Mouse (Mus musculus): ENCODE data around the gene Gm44805. TPM values are rescaled to one million over a fixed set of nuclear protein-coding genes. Genes with fewer than 3 reads are reported as not detected.

The Gm44805 gene
- polyA plus RNA-seq, 1 experiment from 2014 or later, result not detected

- Histone ChIP-seq H3K9me3 (ENCODE audit: control insufficient read depth, low read length) (no peaks in the 10 kb centered on the region), H3K27ac (replicated peaks; ENCODE audit: low read depth, low read length) (no peak overlapping the region), H3K9ac (ENCODE audit: low read depth, low read length) (no peak overlapping the region), H3K4me3 (ENCODE audit: low read depth, low read length) (no peak overlapping the region), H3K4me1 (ENCODE audit: control insufficient read depth, insufficient read depth, low read length) (peaks cover 4% of the 10 kb centered on the region; the same call in 1 of the 2 replicates), H3K36me3 (ENCODE audit: control insufficient read depth, insufficient read depth, low read length) (peaks cover 71% of the 10 kb centered on the region), H3K27me3 (replicated peaks; ENCODE audit: control insufficient read depth, insufficient read depth, low read length) (no peaks in the 10 kb centered on the region), H3K4me2 (ENCODE audit: low read depth, low read length) (no peak overlapping the region)
- 95% methylated on average over 15 of the region's 15 CpGs for WGBS
- ATAC-seq (ENCODE audit: low read depth) (no peak), DNase-seq (ENCODE audit: low spot score) (no peak)
Measured at GRCm38 (mm10) chr7:19633855-19634254, 47.4 kb downstream of the Gm44805 start.

DNA sequence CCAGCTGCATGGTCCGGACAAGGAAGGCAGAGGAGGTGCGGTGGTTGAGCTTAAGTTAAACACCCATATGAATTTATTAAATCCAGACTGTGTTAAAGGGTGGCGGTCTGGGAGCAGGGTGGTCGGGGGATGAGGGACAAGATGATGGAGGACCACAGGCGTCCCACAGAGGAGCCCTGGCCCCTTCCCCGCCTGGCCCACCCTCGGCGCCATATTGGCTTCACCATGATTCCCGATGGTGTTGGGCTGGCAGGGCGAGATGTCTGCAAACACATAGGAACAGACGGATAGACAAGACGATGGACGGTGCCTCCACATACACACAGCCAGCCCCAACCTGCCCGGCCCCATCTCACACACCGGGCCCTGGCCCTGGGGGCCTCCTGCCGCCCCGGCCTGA is 48.0 kb downstream of the Gm44805 start:
- no peak for DNase-seq (ENCODE audit: low spot score)
- H3K4me2 ChIP-seq (ENCODE audit: low read depth, low read length), result no peak overlapping the region
- no peak overlapping the region for H3K9ac ChIP-seq (ENCODE audit: low read depth, low read length)
- no peak overlapping the region for H3K27ac ChIP-seq (replicated peaks; ENCODE audit: low read depth, low read length)
- WGBS, result 83% methylated on average over 12 of the region's 17 CpGs
- ATAC-seq (ENCODE audit: low read depth), result no peak
- H3K36me3 ChIP-seq (ENCODE audit: control insufficient read depth, insufficient read depth, low read length), result peaks cover 64% of the 10 kb centered on the region
- H3K9me3 ChIP-seq (ENCODE audit: control insufficient read depth, low read length), result no peaks in the 10 kb centered on the region
- no peak overlapping the region for H3K4me3 ChIP-seq (ENCODE audit: low read depth, low read length)
- no peaks in the 10 kb centered on the region for H3K27me3 ChIP-seq (replicated peaks; ENCODE audit: control insufficient read depth, insufficient read depth, low read length)
- peaks cover 4% of the 10 kb centered on the region; the same call in 1 of the 2 replicates for H3K4me1 ChIP-seq (ENCODE audit: control insufficient read depth, insufficient read depth, low read length)

DNA sequence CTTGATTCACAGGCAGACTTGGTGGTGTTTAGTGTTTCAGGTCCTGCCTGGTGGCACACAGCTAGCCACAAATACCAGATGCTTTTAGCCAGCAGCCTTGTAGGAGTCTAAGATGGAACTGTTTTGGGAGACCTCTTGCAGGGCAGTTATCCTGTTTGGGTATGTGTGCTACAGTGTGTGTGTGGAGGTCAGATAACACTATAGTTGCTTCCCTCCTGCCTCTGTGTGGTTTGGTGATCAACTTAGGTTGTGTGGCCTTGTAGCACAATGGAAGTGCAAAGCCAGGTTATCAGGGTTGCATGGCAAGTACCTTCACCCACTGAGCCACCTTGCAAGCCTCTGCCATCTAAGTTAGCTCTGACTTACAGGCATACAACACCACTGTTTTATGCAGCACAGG is 48.5 kb downstream of the Gm44805 start:
- peaks cover 59% of the 10 kb centered on the region for H3K36me3 ChIP-seq (ENCODE audit: control insufficient read depth, insufficient read depth, low read length)
- no peak overlapping the region for H3K4me2 ChIP-seq (ENCODE audit: low read depth, low read length)
- peaks cover 4% of the 10 kb centered on the region; the same call in 1 of the 2 replicates for H3K4me1 ChIP-seq (ENCODE audit: control insufficient read depth, insufficient read depth, low read length)
- no peak overlapping the region for H3K4me3 ChIP-seq (ENCODE audit: low read depth, low read length)
- ATAC-seq (ENCODE audit: low read depth), result no peak
- H3K27ac ChIP-seq (replicated peaks; ENCODE audit: low read depth, low read length), result no peak overlapping the region
- no peak overlapping the region for H3K9ac ChIP-seq (ENCODE audit: low read depth, low read length)
- no peaks in the 10 kb centered on the region for H3K9me3 ChIP-seq (ENCODE audit: control insufficient read depth, low read length)
- no peak for DNase-seq (ENCODE audit: low spot score)
- H3K27me3 ChIP-seq (replicated peaks; ENCODE audit: control insufficient read depth, insufficient read depth, low read length), result no peaks in the 10 kb centered on the region

DNA sequence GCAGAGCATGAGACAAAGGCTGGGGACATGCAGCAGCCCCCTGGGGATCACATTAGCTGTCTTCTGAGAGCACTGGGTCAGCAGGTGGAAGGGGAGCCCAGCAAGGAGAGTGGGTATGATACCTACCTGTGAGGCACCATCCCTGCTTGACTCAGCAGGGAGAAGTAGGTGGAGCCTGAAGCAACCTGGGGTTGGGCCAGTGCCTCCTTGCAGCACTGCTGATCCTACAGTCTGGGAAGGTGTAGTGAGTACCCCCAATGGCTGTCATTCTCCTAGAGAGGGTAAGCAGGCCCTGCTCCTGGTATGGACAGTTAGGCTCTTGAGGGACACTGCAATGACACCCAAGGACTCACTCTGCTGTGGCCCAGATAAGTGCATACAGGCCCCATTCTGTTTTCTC is 48.9 kb downstream of the Gm44805 start:
- Histone ChIP-seq H3K4me2 (ENCODE audit: low read depth, low read length) (no peak overlapping the region), H3K9me3 (ENCODE audit: control insufficient read depth, low read length) (no peaks in the 10 kb centered on the region), H3K9ac (ENCODE audit: low read depth, low read length) (no peak overlapping the region), H3K4me3 (ENCODE audit: low read depth, low read length) (no peak overlapping the region), H3K27me3 (replicated peaks; ENCODE audit: control insufficient read depth, insufficient read depth, low read length) (no peaks in the 10 kb centered on the region), H3K36me3 (ENCODE audit: control insufficient read depth, insufficient read depth, low read length) (peaks cover 55% of the 10 kb centered on the region), H3K4me1 (ENCODE audit: control insufficient read depth, insufficient read depth, low read length) (peaks cover 4% of the 10 kb centered on the region; the same call in 1 of the 2 replicates), H3K27ac (replicated peaks; ENCODE audit: low read depth, low read length) (no peak overlapping the region)
- DNase-seq (ENCODE audit: low spot score) (no peak), ATAC-seq (ENCODE audit: low read depth) (no peak)

DNA sequence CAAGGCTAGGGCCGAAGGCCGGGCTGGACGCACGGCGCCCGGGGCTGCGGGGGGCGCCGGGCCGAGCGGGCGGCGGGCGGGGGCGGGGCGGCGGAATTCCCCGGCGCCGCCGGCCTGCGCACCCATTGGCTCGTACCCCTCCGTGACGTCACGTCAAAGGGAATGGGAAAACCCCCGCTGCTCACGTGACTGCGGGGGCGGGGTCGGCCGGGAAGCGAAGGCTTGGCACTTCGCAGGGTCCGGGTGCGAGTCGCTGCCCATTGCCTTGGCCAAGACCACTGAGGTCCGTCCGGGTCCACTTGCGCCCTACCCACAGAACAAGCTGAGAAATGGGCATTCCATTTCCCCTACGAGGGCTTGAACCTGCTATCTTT is 51.9 kb downstream of the Gm44805 start, which contains the start of gene Relb:
Gene Relb (minus strand): TSS at position 78 of the 374 bp plus-strand sequence.
- ATAC-seq (ENCODE audit: low read depth) (peak; percentile 66), DNase-seq (ENCODE audit: low spot score) (peak; percentile 94)
- Histone ChIP-seq H3K9ac (ENCODE audit: low read depth, low read length) (peak within 1 kb of the TSS; percentile 71), H3K4me3 (ENCODE audit: low read depth, low read length) (peak within 1 kb of the TSS; percentile 81), H3K4me2 (ENCODE audit: low read depth, low read length) (peak within 1 kb of the TSS; percentile 91), H3K9me3 (ENCODE audit: control insufficient read depth, low read length) (no peaks in the 10 kb centered on the region), H3K4me1 (ENCODE audit: control insufficient read depth, insufficient read depth, low read length) (peaks cover 4% of the 10 kb centered on the region; the same call in 1 of the 2 replicates), H3K36me3 (ENCODE audit: control insufficient read depth, insufficient read depth, low read length) (peaks cover 26% of the 10 kb centered on the region), H3K27me3 (replicated peaks; ENCODE audit: control insufficient read depth, insufficient read depth, low read length) (no peaks in the 10 kb centered on the region), H3K27ac (replicated peaks; ENCODE audit: low read depth, low read length) (peak within 1 kb of the TSS; percentile 80)
- 1% methylated on average over 16 of the region's 41 CpGs for WGBS

DNA sequence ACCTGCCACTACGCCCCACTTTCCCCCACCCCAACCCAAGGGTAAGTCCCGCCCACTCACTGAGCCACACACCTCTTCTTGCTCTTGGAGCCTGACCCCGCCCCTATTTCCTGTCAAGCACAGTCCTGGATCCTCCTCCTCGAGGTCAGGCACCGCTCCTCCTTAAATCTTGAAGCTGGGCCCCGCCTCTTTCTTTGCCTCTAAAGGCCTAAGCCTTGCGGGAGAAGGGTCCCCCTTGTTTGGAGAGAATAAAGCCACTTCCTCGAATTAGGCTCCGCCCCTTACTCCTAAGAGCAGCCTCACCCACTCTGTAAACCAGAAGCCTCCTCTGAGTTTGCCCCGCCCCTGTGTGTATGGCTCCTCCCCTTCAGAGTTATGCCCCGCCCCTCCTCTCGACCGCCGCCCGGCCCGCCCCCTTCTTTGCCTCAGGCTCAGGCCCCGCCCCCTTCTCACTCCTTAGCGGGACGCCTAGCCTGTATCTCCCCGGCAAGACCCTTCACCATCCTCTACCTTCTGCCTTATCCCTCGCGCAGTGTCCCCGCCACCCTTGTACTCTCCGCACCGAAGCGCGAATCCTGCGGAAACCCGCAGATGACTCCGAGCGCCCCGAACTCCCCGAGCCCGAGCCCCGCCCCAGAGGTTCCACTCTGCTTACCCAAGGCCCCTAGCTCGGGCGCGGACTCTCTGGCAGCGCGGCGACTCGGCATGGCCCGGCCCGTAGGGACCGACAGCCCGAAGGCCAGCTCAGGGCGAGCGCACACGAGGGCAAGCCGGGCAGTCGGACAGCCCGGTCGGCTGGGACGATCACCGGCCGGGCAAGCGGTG is 52.5 kb downstream of the Gm44805 start:
- peaks cover 4% of the 10 kb centered on the region; the same call in 1 of the 2 replicates for H3K4me1 ChIP-seq (ENCODE audit: control insufficient read depth, insufficient read depth, low read length)
- no peaks in the 10 kb centered on the region for H3K27me3 ChIP-seq (replicated peaks; ENCODE audit: control insufficient read depth, insufficient read depth, low read length)
- 3% methylated on average over 47 of the region's 57 CpGs for WGBS
- peak; percentile 98 for DNase-seq (ENCODE audit: low spot score)
- H3K4me2 ChIP-seq (ENCODE audit: low read depth, low read length), result peak overlapping the region; percentile 91
- H3K4me3 ChIP-seq (ENCODE audit: low read depth, low read length), result peak overlapping the region; percentile 81
- ATAC-seq (ENCODE audit: low read depth), result peak; percentile 91
- H3K9me3 ChIP-seq (ENCODE audit: control insufficient read depth, low read length), result no peaks in the 10 kb centered on the region
- H3K36me3 ChIP-seq (ENCODE audit: control insufficient read depth, insufficient read depth, low read length), result peaks cover 20% of the 10 kb centered on the region
- H3K9ac ChIP-seq (ENCODE audit: low read depth, low read length), result peak overlapping the region; percentile 71
- peak overlapping the region; percentile 80 for H3K27ac ChIP-seq (replicated peaks; ENCODE audit: low read depth, low read length)

DNA sequence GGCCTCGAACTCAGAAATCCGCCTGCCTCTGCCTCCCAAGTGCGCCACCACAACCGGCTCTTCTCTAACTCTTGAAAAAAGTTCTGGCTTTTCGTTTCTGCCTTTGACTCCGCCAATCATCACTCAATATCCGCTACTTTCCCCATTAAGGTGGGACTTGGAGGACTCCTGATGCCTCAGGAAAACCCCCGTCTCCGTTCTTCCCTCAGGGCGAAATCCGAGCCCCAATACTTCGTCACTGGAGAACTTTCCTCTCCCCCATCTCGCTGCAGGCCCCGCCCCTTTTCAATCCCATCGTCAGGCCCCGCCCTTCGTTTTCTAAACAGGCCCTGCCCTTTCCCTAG is 53.1 kb downstream of the Gm44805 start:
- DNase-seq (ENCODE audit: low spot score), result no peak
- Histone ChIP-seq H3K9me3 (ENCODE audit: control insufficient read depth, low read length) (no peaks in the 10 kb centered on the region), H3K4me1 (ENCODE audit: control insufficient read depth, insufficient read depth, low read length) (peaks cover 4% of the 10 kb centered on the region; the same call in 1 of the 2 replicates), H3K4me2 (ENCODE audit: low read depth, low read length) (peak overlapping the region; percentile 91), H3K27me3 (replicated peaks; ENCODE audit: control insufficient read depth, insufficient read depth, low read length) (no peaks in the 10 kb centered on the region), H3K27ac (replicated peaks; ENCODE audit: low read depth, low read length) (peak overlapping the region; percentile 80), H3K4me3 (ENCODE audit: low read depth, low read length) (peak overlapping the region; percentile 81), H3K9ac (ENCODE audit: low read depth, low read length) (0 out of 2 replicates have a peak overlapping the region, but pooled peaks have one; percentile 30), H3K36me3 (ENCODE audit: control insufficient read depth, insufficient read depth, low read length) (peaks cover 14% of the 10 kb centered on the region)
- 15% methylated on average over 17 of the region's 17 CpGs for WGBS
- ATAC-seq (ENCODE audit: low read depth), result no peak

DNA sequence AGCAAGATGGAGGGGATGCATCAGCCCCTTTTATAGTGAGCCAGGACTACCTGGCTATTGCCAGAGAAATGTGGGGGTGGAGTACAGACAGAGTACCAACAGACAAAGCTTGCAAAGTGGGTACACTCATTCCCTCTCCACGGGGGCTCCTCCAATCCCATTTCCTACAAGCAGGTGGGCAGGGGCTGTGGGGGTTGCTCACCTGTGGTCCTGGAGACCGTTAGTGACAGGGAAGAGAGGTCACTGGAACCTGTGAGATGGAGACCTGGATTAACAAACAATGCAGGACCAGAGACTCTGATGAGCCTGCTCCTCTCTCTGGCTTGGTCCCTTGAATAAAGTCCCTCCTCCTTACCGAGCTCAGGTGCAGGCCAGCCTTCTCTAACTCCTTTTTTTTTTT is 53.5 kb downstream of the Gm44805 start:
- 0 out of 2 replicates have a peak overlapping the region, but pooled peaks have one; percentile 30 for H3K9ac ChIP-seq (ENCODE audit: low read depth, low read length)

More for the DNA sequence above, 53.5 kb downstream of the Gm44805 start:
- Histone ChIP-seq H3K27ac (replicated peaks; ENCODE audit: low read depth, low read length) (peak overlapping the region; percentile 80), H3K4me3 (ENCODE audit: low read depth, low read length) (peak overlapping the region; percentile 81), H3K27me3 (replicated peaks; ENCODE audit: control insufficient read depth, insufficient read depth, low read length) (no peaks in the 10 kb centered on the region), H3K4me1 (ENCODE audit: control insufficient read depth, insufficient read depth, low read length) (peaks cover 4% of the 10 kb centered on the region; the same call in 1 of the 2 replicates), H3K4me2 (ENCODE audit: low read depth, low read length) (peak overlapping the region; percentile 91), H3K9me3 (ENCODE audit: control insufficient read depth, low read length) (no peaks in the 10 kb centered on the region), H3K36me3 (ENCODE audit: control insufficient read depth, insufficient read depth, low read length) (peaks cover 9% of the 10 kb centered on the region)
- 56% methylated on average over 3 of the region's 3 CpGs for WGBS
- DNase-seq (ENCODE audit: low spot score) (no peak), ATAC-seq (ENCODE audit: low read depth) (no peak)
